Mouse (Mus musculus) liver, embryonic 14.5 days (tissue): Measurements from ENCODE around the gene Gm17018.

Experiments used
- CTCF ChIP-seq: IDR thresholded peaks from 2 replicates; pipeline ENCODE4 v1.5.1; 2016; ENCODE audit warnings: antibody characterized with exemption, low read depth, control low read depth
- EP300 ChIP-seq: IDR thresholded peaks from 2 replicates; pipeline ENCODE4 v1.6.1; 2016; ENCODE audit warnings: antibody characterized with exemption, low read depth

DNA sequence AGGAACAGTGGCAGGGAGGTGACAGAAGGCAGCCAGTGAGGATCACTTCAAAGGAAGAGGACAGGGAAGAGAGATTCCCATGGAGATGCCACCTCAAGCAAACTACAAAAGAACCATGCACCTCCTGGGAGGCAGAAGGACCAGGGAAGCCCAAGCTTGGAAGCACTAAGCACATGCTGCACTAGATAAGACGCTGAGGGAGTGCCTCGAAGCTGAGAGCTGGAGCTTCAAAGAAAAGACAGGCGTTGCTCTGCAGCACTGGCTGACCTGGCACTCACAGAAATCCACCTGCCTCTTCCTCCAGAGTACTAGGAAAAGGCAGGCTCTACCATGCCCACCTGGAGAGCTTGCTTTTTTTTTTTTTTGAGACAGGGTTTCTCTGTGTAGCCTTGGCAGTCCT, 66.6 kb downstream of the Gm17018 start:
- no peak for TF ChIP-seq CTCF
- no peak for TF ChIP-seq EP300
